19 mouse cellular contexts compared by ENCODE assay signal in genomic region chr4:101669161-101669560, GRCm38 (mm10). TPM values are rescaled to one million over a fixed set of nuclear protein-coding genes. Genes with fewer than 3 reads are reported as not detected.
A peak's percentile ranks its signal among the peaks of the same experiment; 100 is the strongest.
DNase-seq lines count a peak whose midpoint lies in the region; ATAC-seq and TF ChIP-seq lines count a peak whose summit lies in the region.
"Had no signal": no experiment of that assay in that cellular context is flagged by ENCODE, and none has a peak within 500 bp of the region (broad histone marks: within the 10 kb centered on the region; RNA-seq: fewer than 3 reads in every experiment).

No protein-coding gene starts in this region.

- no peak overlapping the region for H3K9ac ChIP-seq in heart, embryonic 12.5 days
- H3K9ac ChIP-seq in liver, adult 2 months (ENCODE audit: low read depth, low read length), result no peak overlapping the region
- H3K9ac ChIP-seq: embryonic facial prominence, embryonic 12.5 days; forebrain, postnatal 0 days; heart, embryonic 13.5 days; hindbrain, embryonic 15.5 days had no signal

- no peak overlapping the region for H3K4me2 ChIP-seq in heart, embryonic 12.5 days
- H3K4me2 ChIP-seq: embryonic facial prominence, embryonic 12.5 days; heart, embryonic 13.5 days; hindbrain, embryonic 15.5 days had no signal

- no peak for TF ChIP-seq CTCF in liver, adult 2 months (IDR thresholded peaks at IDR 0.05; ENCODE audit: low read depth, low read length)

- no peaks in the 10 kb centered on the region for H3K4me1 ChIP-seq in heart, embryonic 12.5 days (replicated peaks)
- H3K4me1 ChIP-seq in liver, adult 2 months (ENCODE audit: control insufficient read depth, insufficient read depth, low read length), result peaks cover 7% of the 10 kb centered on the region; the same call in 1 of the 2 replicates
- H3K4me1 ChIP-seq: embryonic facial prominence, embryonic 12.5 days; hindbrain, embryonic 15.5 days had no signal

- no peaks in the 10 kb centered on the region for H3K27me3 ChIP-seq in heart, embryonic 12.5 days (replicated peaks)
- no peaks in the 10 kb centered on the region for H3K27me3 ChIP-seq in liver, adult 2 months (ENCODE audit: control insufficient read depth, insufficient read depth, low read length)
- H3K27me3 ChIP-seq: embryonic facial prominence, embryonic 12.5 days; heart, embryonic 13.5 days; hindbrain, embryonic 15.5 days had no signal

- H3K4me3 ChIP-seq in heart, embryonic 12.5 days, result no peak overlapping the region
- no peak overlapping the region for H3K4me3 ChIP-seq in liver, adult 2 months (ENCODE audit: insufficient read depth, low read depth, low read length)
- H3K4me3 ChIP-seq: embryonic facial prominence, embryonic 12.5 days; heart, embryonic 13.5 days; hindbrain, embryonic 15.5 days had no signal

- peaks cover 6% of the 10 kb centered on the region for H3K9me3 ChIP-seq in heart, embryonic 12.5 days (replicated peaks)
- H3K9me3 ChIP-seq: hindbrain, embryonic 15.5 days had no signal

- no peak overlapping the region for H3K27ac ChIP-seq in heart, embryonic 12.5 days (ENCODE audit: poor library complexity, severe bottlenecking)
- 0 out of 2 replicates have a peak overlapping the region, but pooled peaks have one; percentile 32 for H3K27ac ChIP-seq in liver, adult 2 months (replicated peaks; ENCODE audit: insufficient read depth, low read depth, low read length)
- H3K27ac ChIP-seq: embryonic facial prominence, embryonic 12.5 days; heart, embryonic 13.5 days; hindbrain, embryonic 15.5 days had no signal

- no peaks in the 10 kb centered on the region for H3K79me2 ChIP-seq in liver, adult 2 months (ENCODE audit: control insufficient read depth, insufficient read depth, low read length)

- 68% methylated on average over 5 of the region's 5 CpGs for WGBS in heart, embryonic 12.5 days
- WGBS in liver, adult 2 months, result 75% methylated on average over 5 of the region's 5 CpGs

- TF ChIP-seq POLR2A in liver, adult 2 months (IDR thresholded peaks at IDR 0.05; ENCODE audit: extremely low read depth, insufficient read depth, low read length), result no peak

- DNase-seq in heart, adult 11 months, result peak; percentile 86
- no peak for DNase-seq in liver, adult 2 months (ENCODE audit: extremely low read depth, low read depth, low spot score)
- no peak for DNase-seq in liver
- DNase-seq in MN1 (ENCODE audit: low spot score), result peak; percentile 20
- DNase-seq in adipocyte (ENCODE audit: low spot score), result peak; percentile 24
- DNase-seq in spleen, adult 18-20 months, result no peak
- DNase-seq: adrenal gland, postnatal 10 days; cerebellum, adult 11-12 months; cerebellum, adult 9-10 months; cerebellum, postnatal 25 days; forebrain, postnatal 0 days; gastrocnemius, postnatal 14 days; heart, postnatal 36 days had no signal

- ATAC-seq in heart, embryonic 12.5 days (ENCODE audit: insufficient number of reproducible peaks, low FRiP score), result no peak
- ATAC-seq in inflammation-experienced regulatory T-cells, adult 6 months, result no peak
- ATAC-seq: forebrain, postnatal 0 days had no signal

- no peaks in the 10 kb centered on the region for H3K36me3 ChIP-seq in heart, embryonic 12.5 days
- no peaks in the 10 kb centered on the region for H3K36me3 ChIP-seq in liver, adult 2 months (ENCODE audit: control insufficient read depth, insufficient read depth, low read length)
- H3K36me3 ChIP-seq: embryonic facial prominence, embryonic 12.5 days; hindbrain, embryonic 15.5 days had no signal

RNA-seq across cellular contexts. Expression of gene Leprot, which starts 21.6 kb away (rescaled TPM):
- polyA plus RNA-seq in heart, embryonic 12.5 days (2016; fragmentation: Nextera tagmentation; extraction: Ambion mirVana), result 78.2 and 80.0 TPM in 2 replicates
- total RNA-seq in liver, adult 2 months (2014; rRNA removed), result 16.8 and 17.2 TPM in 2 replicates
- polyA plus RNA-seq in liver, adult 2 months (2012; rRNA removed), result 15.0 and 18.7 TPM in 2 replicates
- polyA plus RNA-seq in inflammation-experienced regulatory T-cells, adult 6 months (2017; shearing (Covaris generic)), result 10 to 100 TPM; 77.9 to 93.4 (median 82.1) TPM

RNA-seq across cellular contexts. Expression of gene Lepr, which starts 48.0 kb away (rescaled TPM):
- 0.86 and 1.3 TPM in 2 replicates for polyA plus RNA-seq in heart, embryonic 12.5 days (2016; fragmentation: Nextera tagmentation; extraction: Ambion mirVana)
- total RNA-seq in liver, adult 2 months (2014; rRNA removed), result 17.1 and 24.6 TPM in 2 replicates
- 0.36 and 0.89 TPM in 2 replicates for polyA plus RNA-seq in liver, adult 2 months (2012; rRNA removed)
- polyA plus RNA-seq in inflammation-experienced regulatory T-cells, adult 6 months (2017; shearing (Covaris generic)), result not detected
- total RNA-seq: MEL had no signal

Comparison
In these comparisons a context has a peak if more than half of its experiments do, and no peak if none do; other contexts are left out.
1. DNase-seq: peak in heart, adult 11 months (single experiment), MN1 (single experiment) and adipocyte (single experiment); none in liver, adult 2 months (single experiment), liver (single experiment) and spleen, adult 18-20 months (0 of 2).